Mouse (Mus musculus): ENCODE data around the gene Crp. TPM values are rescaled to one million over a fixed set of nuclear protein-coding genes. Genes with fewer than 3 reads are reported as not detected.

Crp gene
- total RNA-seq, 2 experiments from 2014 or later: 0.16 TPM; not detected in 1

DNA sequence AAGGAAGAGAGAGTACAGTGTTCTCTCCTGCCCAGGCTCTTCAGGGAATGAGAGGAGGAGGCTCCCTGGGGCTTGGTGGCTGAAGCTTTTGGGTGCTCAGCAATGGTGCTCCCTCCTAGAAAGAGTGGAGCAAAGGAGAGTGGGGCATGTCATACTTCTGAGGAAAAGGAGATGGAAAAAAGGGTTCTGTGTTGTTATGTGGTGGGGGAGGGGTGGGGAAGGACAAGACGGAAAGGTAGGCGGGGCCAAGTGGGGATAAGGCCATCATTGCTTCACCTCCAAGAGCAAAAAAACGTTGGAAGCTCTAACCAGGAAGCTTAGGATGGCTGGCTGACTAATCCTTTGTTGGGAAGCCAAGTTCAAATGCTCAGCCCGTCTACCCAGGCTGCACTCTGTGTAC, 14.1 kb downstream of the Crp start:
- no peak for DNase-seq

DNA sequence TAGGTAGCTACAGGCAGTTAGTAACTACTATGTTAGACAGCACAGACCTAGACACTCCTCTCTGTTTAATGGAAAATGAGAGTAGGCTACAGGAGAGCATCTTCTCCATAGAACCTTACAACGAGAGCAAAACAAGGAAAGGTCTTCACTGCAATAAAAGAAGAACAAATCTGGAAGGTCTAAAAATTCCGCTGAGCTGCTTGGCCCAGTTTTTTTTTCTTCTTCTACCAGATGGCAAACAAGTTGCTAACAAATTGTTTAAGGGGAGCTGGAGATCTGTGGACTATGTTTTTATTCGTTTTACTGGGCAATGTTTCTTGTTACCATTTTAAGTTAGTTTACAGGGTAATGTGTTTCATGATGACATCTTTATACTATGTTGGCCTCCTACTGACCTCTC, 53.4 kb downstream of the Crp start:
- DNase-seq: no peak

DNA sequence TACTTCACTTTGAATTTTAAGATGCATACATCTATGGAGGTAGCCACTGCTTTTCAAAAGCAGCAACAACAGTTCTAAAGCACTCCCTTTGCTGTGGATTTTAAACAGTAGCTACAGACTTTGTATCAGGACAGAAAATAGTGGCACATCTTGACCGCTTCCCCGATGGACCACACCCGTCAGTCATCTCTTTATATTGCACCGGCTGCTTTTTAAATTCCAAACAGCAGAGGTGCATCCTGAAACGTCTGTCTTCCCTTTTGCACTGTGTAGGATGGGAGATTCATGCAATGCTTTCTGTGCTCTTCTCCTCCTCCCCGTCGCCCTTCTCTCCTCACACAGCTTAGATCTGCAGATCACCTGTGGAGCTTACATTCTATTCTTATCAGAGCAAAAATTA, 57.3 kb downstream of the Crp start:
- no peak for DNase-seq

DNA sequence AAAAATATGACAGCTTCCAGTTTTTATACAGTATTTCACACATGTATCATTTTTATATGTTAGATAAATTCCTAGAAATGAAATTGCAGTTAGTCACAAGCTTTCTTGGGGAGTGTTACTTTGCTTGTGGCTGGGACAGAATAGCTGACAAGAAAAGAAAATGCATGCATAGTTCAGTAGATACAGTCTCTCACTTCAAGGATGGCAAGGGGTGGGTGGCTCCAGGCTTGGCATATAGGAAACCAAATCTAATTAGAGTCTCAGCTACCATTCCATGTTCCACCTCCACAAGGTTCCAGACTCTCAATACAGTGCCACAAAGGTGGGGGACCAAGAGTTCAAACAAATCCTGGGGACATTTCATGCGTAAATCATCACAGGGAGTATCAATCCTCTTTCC, 61.7 kb downstream of the Crp start:
- no peak for DNase-seq

DNA sequence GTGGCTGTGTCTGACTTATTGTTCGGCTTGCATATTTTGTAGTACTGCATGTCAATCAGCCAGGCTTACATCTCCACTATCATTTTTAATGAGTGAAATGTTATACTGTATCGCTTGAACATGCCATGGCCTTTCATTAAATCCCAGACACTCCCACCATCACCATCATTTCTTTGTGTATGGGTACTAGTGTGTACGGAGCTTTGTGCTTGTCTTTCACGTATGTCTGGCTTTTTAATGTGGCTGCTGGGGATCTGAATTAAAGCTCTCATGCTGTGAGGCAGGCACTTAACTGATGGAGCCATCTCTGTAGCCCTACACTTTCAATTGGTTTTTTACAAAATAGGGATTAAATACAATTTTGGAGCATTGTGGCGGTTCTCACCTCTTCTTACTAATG, 81.3 kb downstream of the Crp start:
- no peak for DNase-seq

DNA sequence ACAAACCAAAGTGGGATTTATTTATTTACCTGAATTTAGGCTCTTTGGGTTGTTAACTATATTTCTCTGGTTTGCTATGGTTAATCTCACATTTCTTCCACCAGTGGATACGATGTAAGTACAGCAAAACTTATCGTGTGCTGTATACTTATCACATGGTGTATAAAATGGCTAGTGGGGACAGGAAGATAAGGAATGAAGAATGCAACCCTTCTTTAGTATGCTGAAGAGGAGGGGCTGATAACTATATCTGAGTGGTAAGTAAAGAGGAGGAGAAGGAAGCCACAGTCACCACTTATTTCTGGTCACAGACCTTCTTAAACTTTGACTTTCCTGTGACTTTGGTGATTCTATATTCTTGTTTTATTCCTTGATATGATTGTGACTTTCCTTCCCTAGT, 87.5 kb downstream of the Crp start:
- DNase-seq: no peak

DNA sequence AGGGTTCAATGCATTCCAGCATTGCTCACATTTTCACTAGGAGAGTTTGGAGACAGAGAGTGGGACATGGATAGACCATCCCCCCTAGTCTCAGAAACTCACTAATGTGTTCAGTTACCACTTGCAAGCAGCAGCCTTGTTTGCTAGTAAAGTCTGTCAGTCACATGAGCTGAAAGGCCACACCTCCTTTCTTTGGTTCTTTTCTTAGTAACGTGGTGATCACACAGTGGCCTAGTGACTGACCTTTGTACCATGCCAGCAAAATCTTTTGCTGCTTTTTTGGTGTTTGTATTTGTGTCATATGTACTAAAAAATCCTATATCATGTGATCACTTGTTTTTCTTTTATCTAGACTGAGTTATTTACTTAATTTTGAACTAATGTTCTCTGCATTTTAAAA, 88.0 kb downstream of the Crp start:
- no peak for DNase-seq

GRCm38 (mm10) chr1:172828975-172829374, 131.1 kb downstream of the Crp start:
- no peak for DNase-seq

- no peak for DNase-seq
These were observed 149.3 kb downstream of the Crp start for GRCm38 (mm10) chr1:172847044-172847761.

- DNase-seq: no peak
These were observed 150.3 kb downstream of the Crp start for GRCm38 (mm10) chr1:172848171-172848570.

DNA sequence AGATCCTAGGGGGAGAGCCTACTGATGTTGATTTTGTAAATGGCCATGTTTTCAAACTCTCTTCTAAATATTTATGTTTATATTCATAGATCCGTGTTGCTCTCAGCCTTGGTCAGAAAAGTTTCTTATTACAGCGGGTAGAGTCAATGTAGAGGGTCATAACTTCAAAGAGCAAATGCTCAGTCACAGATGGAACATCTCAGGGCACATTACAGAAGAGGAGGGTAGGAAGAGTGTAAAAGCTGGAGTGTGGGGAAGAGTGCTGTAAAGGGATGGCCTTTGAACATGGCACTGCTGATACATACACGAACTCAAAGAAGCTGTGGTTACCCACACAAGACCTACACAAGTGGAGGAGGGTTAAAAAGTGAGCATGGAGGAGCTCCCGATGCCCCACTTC, 177.4 kb downstream of the Crp start:
- DNase-seq: no peak

DNA sequence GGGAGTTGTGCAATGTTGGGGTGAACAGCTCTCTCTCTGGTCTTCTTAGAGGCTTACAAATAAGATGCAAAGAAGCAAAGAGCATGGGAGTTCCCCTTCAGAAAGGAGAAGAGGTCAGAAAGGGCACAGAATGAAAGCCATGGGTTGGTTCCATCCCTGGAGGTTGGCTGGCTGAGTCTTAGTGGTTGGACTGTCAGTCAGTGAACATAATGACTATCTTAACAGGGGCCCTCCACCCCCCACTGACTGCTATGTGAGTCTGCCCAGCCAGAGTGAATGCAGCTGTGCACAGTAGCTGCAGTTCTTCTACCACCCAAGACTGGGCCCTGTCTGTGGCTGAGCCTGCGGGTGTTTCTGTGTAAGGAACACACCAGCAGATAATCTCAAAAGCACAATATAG, 178.8 kb downstream of the Crp start:
- no peak for DNase-seq

Other genes starting within 250 kb of the Crp start
- gene Slamf9, start 222.7 kb upstream of the Crp start, total RNA-seq (2021): under 1 TPM; 0.42 to 0.72 TPM
- under 1 TPM; 0.56 to 0.86 TPM for gene Igsf9, start 216.3 kb upstream of the Crp start, total RNA-seq (2021)
- gene Tagln2, start 198.0 kb upstream of the Crp start, total RNA-seq (2021): 10 to 100 TPM; 75.0 to 98.1 TPM
- gene Cfap45, start 177.3 kb upstream of the Crp start, total RNA-seq (2021): 1 to 10 TPM in 1 of 2 experiments, under 1 TPM in 1; 0.75 to 1.1 TPM
- gene Vsig8, start 142.1 kb upstream of the Crp start, total RNA-seq (2021): not detected
- not detected for gene Slamf8, start 107.5 kb upstream of the Crp start, total RNA-seq (2021)
- not detected for gene Fcrl6, start 95.5 kb upstream of the Crp start, total RNA-seq (2021)
- gene Dusp23, start 65.1 kb upstream of the Crp start, total RNA-seq (2021): 10 to 100 TPM; 15.7 to 17.7 TPM
- gene Apcs, start 197.0 kb downstream of the Crp start, total RNA-seq (2021): not detected

Measured in gastrocnemius, postnatal 10 days (tissue).